Mouse (Mus musculus) liver, embryonic 11.5 days (tissue): ENCODE data around the gene Cel. TPM values are rescaled to one million over a fixed set of nuclear protein-coding genes. Genes with fewer than 3 reads are reported as not detected.

Experiments used
- ATAC-seq: fragments of 200-750 bp; cut with Nextera tagmentation; replicated peaks from 2 replicates; pipeline ENCODE4 v1.8.0; 2017; ENCODE audit warnings: moderate number of reproducible peaks, mild to moderate bottlenecking, moderate TSS enrichment, moderate library complexity; ENCODE audit not compliant: low FRiP score
- DNase-seq: peaks from one replicate; pipeline ENCODE4 v3.0.0-alpha.2; 2017; ENCODE audit warnings: low spot score
- H3K27ac ChIP-seq: fragments of 300-500 bp; sonication (generic); 2 replicates; pipeline ENCODE4 v1.5.1; 2014; ENCODE audit warnings: mild to moderate bottlenecking, low read depth, low read length, control low read depth
- H3K27me3 ChIP-seq: fragments of 300-500 bp; sonication (generic); replicated peaks from 2 replicates; pipeline ENCODE4 v1.6.1; 2014; ENCODE audit warnings: low read length, mixed read lengths; ENCODE audit not compliant: control insufficient read depth, insufficient read depth
- H3K36me3 ChIP-seq: fragments of 300-500 bp; sonication (generic); 2 replicates; pipeline ENCODE4 v1.6.1; 2014; ENCODE audit warnings: mild to moderate bottlenecking, low read length, moderate library complexity, mixed read lengths; ENCODE audit not compliant: control insufficient read depth, insufficient read depth
- H3K4me1 ChIP-seq: fragments of 300-500 bp; sonication (generic); replicated peaks from 2 replicates; pipeline ENCODE4 v1.6.1; 2014; ENCODE audit warnings: low read length, mixed read lengths; ENCODE audit not compliant: control insufficient read depth, insufficient read depth
- H3K4me2 ChIP-seq: fragments of 300-500 bp; sonication (generic); 2 replicates; pipeline ENCODE4 v1.6.1; 2014; ENCODE audit warnings: mild to moderate bottlenecking, control low read depth, moderate library complexity
- H3K4me3 ChIP-seq: fragments of 300-500 bp; sonication (generic); 2 replicates; pipeline ENCODE4 v1.5.1; 2014; ENCODE audit warnings: low read depth, low read length, control low read depth
- H3K9ac ChIP-seq: fragments of 300-500 bp; sonication (generic); 2 replicates; pipeline ENCODE4 v1.6.1; 2014; ENCODE audit warnings: low read depth, low read length, control low read depth
- H3K9me3 ChIP-seq: fragments of 300-500 bp; sonication (generic); 2 replicates; pipeline ENCODE4 v1.6.1; 2016; ENCODE audit warnings: low read length, inconsistent platforms, mixed read lengths; ENCODE audit not compliant: control insufficient read depth
- WGBS: fragments of 180-500 bp; shearing (Covaris S2); extraction: QIAGEN DNeasy Blood & Tissue Kit; methylation state at CpG from one replicate; pipeline ENCODE4 v1.1.7; 2014; 5-methylcytosine and 5-hydroxymethylcytosine counted together
- polyA plus RNA-seq: library from polyadenylated mRNA; unstranded; fragments of >200 nt; fragmentation: Nextera tagmentation; extraction: Ambion mirVana; gene quantifications from 2 replicates; pipeline ENCODE4 v1.2.1, GENCODE M21; 2014

Gene Cel
- polyA plus RNA-seq, 1 experiment from 2014 or later = not detected

DNA sequence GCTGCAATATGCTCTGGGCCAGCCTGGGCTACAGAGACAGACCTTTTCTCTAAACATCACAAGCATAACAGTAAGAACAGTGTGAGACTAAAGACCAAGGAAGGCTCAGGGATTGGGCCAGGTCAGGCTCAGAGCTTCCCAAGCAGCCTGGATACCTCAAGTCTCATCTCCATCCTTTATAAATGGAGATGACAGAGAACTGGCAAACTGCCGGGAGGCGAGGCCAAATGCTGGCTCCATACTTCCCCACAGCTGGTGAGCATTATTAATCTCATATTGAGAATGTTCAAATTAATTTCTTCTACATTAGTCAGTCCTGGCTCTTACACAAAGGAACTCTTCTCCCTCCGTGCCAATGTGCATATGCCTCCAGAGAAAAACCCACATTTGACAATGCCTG is 13.6 kb upstream of the Cel start:
- H3K27me3 ChIP-seq = no peaks in the 10 kb centered on the region
- H3K4me3 ChIP-seq = no peak overlapping the region
- no peak overlapping the region for H3K9ac ChIP-seq
- no peak for ATAC-seq
- 91% methylated on average over 3 of the region's 3 CpGs for WGBS
- peaks cover 57% of the 10 kb centered on the region for H3K36me3 ChIP-seq
- no peak overlapping the region for H3K4me2 ChIP-seq
- no peak for DNase-seq
- no peaks in the 10 kb centered on the region for H3K9me3 ChIP-seq
- peaks cover under 1% of the 10 kb centered on the region; the same call in 1 of the 2 replicates for H3K4me1 ChIP-seq
- H3K27ac ChIP-seq = no peak overlapping the region

DNA sequence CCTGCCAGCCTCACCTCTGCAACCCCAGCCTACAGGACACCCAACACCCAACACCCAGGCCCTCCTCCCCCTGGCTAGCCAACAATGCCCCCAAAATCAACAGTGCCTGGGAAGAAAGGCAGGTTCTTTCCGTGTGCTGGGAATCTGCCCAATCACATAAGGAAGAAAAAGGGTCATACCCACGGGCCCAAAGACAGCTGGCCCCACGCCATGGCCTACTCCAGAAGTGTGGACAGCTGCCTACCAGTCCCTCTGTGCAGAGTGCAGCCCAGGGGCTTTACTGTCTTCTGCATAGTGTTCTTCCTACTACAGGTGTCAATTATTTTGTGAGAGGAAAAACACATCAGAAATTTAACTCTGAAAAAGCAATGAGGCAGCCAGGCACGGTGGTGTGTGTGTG is 12.1 kb upstream of the Cel start:
- DNase-seq = no peak
- 88% methylated on average over 4 of the region's 4 CpGs for WGBS
- no peak overlapping the region for H3K4me2 ChIP-seq

DNA sequence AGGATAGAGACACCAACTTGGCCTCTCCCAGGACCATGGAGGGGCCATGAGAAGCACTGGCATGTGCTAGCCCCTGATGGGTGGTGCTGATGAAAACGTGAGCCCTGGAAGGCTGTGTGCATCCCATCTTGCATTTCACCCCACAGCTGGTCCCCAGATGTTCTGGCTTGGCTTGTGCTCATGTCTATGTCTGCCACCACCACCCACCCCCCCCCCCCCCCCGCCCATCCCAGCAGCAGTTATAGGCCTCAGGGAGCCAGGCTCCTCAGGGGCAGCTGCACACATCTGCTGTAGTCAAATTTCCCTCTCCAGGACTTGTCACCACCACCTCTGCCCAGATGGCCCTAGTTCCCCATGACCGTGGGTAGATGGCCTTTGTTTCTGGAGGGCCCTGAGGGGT is 6.7 kb upstream of the Cel start:
- ATAC-seq = no peak
- H3K4me2 ChIP-seq = no peak overlapping the region
- no peaks in the 10 kb centered on the region for H3K9me3 ChIP-seq
- WGBS = 84% methylated on average over 3 of the region's 3 CpGs
- no peak overlapping the region for H3K27ac ChIP-seq
- H3K27me3 ChIP-seq = no peaks in the 10 kb centered on the region
- H3K36me3 ChIP-seq = peaks cover 47% of the 10 kb centered on the region
- H3K4me1 ChIP-seq = no peaks in the 10 kb centered on the region
- H3K9ac ChIP-seq = no peak overlapping the region
- H3K4me3 ChIP-seq = no peak overlapping the region
- no peak for DNase-seq

More for the DNA sequence above, 12.1 kb upstream of the Cel start:
- no peaks in the 10 kb centered on the region for H3K9me3 ChIP-seq
- H3K36me3 ChIP-seq = peaks cover 63% of the 10 kb centered on the region
- no peak overlapping the region for H3K9ac ChIP-seq
- no peaks in the 10 kb centered on the region for H3K27me3 ChIP-seq
- H3K27ac ChIP-seq = no peak overlapping the region
- H3K4me3 ChIP-seq = no peak overlapping the region
- no peak for ATAC-seq
- no peaks in the 10 kb centered on the region for H3K4me1 ChIP-seq

DNA sequence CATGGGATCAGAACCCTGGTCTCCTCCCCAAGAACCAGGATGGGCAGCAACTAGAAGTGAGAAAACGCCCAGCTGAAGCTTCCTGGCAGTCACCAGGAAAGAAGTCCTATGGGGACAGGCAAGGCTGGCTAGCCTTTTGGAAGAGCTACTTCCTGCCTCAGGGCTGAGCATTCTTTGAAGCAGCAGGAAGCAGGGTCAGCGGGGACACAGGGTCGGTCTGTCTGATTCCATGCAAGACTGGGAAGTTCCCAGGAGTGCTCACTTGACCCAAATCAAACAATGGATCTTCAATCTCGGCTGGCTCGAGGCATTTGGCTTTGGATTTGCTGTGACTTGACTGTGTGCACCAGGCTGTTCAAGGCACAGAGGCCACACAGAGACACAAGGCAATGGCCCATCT is 3.3 kb upstream of the Cel start:
- H3K27ac ChIP-seq = no peak overlapping the region
- H3K9ac ChIP-seq = no peak overlapping the region
- DNase-seq (no peak), ATAC-seq (no peak)
- no peak overlapping the region for H3K4me3 ChIP-seq
- H3K4me1 ChIP-seq = no peaks in the 10 kb centered on the region
- H3K4me2 ChIP-seq = no peak overlapping the region
- WGBS = 71% methylated on average over 5 of the region's 5 CpGs
- peaks cover 21% of the 10 kb centered on the region for H3K36me3 ChIP-seq
- H3K9me3 ChIP-seq = no peaks in the 10 kb centered on the region
- no peaks in the 10 kb centered on the region for H3K27me3 ChIP-seq

DNA sequence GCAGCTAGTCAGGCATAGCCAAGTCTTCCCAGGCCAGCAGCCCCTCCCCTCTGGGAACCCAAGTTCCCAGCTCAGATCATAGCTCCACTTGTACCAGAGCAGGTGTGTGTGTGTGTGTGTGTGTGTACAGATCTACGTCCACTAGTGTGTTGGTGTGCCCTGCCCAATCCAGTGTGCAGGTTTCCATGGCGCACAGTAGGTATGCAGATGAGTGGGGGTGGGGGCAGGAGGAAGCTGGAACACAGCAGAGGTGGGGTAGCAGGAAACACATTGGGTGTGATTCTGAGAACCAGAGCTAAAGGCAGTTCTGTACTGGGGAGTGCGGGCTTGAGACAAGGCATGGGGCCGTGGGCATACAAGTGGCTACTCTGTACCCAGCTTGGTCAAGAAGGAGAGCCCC is 1.2 kb upstream of the Cel start:
- H3K27ac ChIP-seq = no peak overlapping the region
- H3K27me3 ChIP-seq = no peaks in the 10 kb centered on the region
- no peak overlapping the region for H3K4me3 ChIP-seq
- no peaks in the 10 kb centered on the region for H3K4me1 ChIP-seq
- 87% methylated on average over 4 of the region's 4 CpGs for WGBS
- no peak overlapping the region for H3K4me2 ChIP-seq
- no peak overlapping the region for H3K9ac ChIP-seq
- no peaks in the 10 kb centered on the region for H3K9me3 ChIP-seq
- no peak for ATAC-seq
- no peak for DNase-seq
- peaks cover 14% of the 10 kb centered on the region for H3K36me3 ChIP-seq

DNA sequence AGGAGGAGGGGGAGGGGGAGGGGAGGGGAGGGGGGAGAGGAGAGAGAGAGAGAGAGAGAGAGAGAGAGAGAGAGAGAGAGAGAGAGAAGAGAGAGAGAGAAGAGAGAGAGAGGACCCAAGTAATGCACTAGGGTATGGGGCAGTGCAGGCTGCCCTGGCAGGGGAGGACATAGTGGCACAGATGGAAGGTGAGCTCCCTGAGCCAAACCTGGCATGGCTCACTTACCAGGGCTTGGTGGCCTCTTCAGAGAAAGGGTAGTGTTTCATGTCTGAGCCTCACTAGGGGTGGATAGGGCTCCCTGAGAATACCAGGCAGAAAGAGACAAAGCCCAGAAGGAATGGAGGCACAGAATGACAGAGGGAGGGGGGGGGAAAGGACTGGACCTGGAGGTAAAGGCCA is 627 bp upstream of the Cel start:
- ATAC-seq (no peak), DNase-seq (no peak)
- Histone ChIP-seq H3K4me3 (no peak overlapping the region), H3K27ac (no peak overlapping the region), H3K4me2 (no peak overlapping the region), H3K27me3 (no peaks in the 10 kb centered on the region), H3K9me3 (no peaks in the 10 kb centered on the region), H3K4me1 (no peaks in the 10 kb centered on the region), H3K36me3 (peaks cover 14% of the 10 kb centered on the region), H3K9ac (no peak overlapping the region)

DNA sequence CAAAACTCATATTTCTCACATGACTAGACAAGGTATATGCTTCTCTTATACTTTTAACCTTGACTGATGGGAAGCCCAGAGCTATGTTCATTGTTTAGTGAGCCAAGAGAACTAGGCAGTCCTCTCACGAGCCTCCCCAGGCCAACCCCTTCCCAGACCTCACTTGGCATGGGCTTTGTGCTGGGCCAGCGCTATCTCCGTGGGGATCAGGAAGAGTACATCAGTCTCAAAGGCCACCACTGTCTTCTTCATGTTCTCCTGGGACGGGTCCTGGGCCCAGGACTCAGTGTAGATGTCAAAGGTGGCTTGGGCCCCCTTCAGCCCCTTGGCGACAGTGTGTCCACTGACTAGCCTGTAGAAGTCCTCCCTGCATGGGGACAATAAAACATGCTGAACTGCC is 5.8 kb downstream of the Cel start:
- WGBS = 78% methylated on average over 5 of the region's 5 CpGs
- no peaks in the 10 kb centered on the region for H3K27me3 ChIP-seq
- H3K4me2 ChIP-seq = no peak overlapping the region
- H3K9ac ChIP-seq = no peak overlapping the region
- no peaks in the 10 kb centered on the region for H3K36me3 ChIP-seq
- H3K9me3 ChIP-seq = no peaks in the 10 kb centered on the region
- DNase-seq (no peak), ATAC-seq (no peak)
- H3K27ac ChIP-seq = no peak overlapping the region
- no peak overlapping the region for H3K4me3 ChIP-seq
- H3K4me1 ChIP-seq = no peaks in the 10 kb centered on the region

DNA sequence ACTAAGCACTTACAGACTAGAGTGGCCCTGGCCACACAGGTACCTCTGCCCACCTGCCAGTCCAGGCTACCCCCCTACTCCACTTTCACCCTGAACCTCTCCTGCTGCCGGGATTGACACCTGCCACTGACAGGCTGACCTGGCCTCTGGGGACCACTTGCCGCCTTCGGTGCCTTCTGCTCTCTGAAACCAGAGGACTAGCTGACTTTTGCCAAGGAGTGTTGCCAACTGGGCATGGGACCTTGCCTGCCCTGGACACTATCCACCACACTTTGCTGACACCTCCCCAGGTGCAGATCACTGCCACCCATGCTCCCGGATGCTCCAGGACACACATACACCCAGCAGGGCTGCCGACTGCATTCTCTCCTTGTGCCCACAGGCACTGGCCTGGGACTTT is 10.9 kb downstream of the Cel start:
- H3K9ac ChIP-seq = no peak overlapping the region
- H3K27me3 ChIP-seq = no peaks in the 10 kb centered on the region
- no peak overlapping the region for H3K4me3 ChIP-seq
- H3K4me1 ChIP-seq = no peaks in the 10 kb centered on the region
- no peak overlapping the region for H3K27ac ChIP-seq
- H3K4me2 ChIP-seq = no peak overlapping the region
- H3K9me3 ChIP-seq = no peaks in the 10 kb centered on the region
- 93% methylated on average over 5 of the region's 5 CpGs for WGBS
- DNase-seq (no peak), ATAC-seq (no peak)
- H3K36me3 ChIP-seq = peaks cover 6% of the 10 kb centered on the region; the same call in 1 of the 2 replicates

DNA sequence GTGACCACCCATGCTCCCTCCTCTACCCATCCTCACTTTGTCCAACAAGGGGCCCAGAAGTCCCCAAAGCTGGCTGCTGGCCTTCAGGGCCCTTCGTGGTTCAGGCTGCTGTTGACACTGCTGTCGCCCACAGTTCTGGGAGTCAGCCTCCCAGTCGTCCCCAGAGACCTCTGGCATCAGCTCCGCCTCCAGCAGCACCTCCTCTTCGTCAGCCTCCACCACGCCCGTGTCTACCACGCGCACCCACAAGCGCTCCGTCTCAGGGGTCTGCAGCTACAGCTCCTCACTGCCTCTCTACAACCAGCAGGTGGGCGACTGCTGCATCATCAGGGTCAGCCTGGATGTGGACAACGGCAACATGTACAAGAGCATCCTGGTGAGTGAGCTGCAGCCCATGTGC is 14.0 kb downstream of the Cel start:
- H3K36me3 ChIP-seq = peaks cover 6% of the 10 kb centered on the region; the same call in 1 of the 2 replicates
- no peak overlapping the region for H3K4me3 ChIP-seq
- 87% methylated on average over 13 of the region's 13 CpGs for WGBS
- no peaks in the 10 kb centered on the region for H3K9me3 ChIP-seq
- ATAC-seq = no peak
- no peaks in the 10 kb centered on the region for H3K4me1 ChIP-seq
- H3K9ac ChIP-seq = no peak overlapping the region
- H3K27me3 ChIP-seq = no peaks in the 10 kb centered on the region
- no peak for DNase-seq
- no peak overlapping the region for H3K27ac ChIP-seq
- H3K4me2 ChIP-seq = no peak overlapping the region
